Mouse (Mus musculus): ENCODE data around the gene Apoa4. TPM values are rescaled to one million over a fixed set of nuclear protein-coding genes. Genes with fewer than 3 reads are reported as not detected.

Apoa4 gene
- total RNA-seq (2014; fragmentation: Nextera tagmentation) (not detected in 2 replicates), total RNA-seq (2017) (not detected in 2 replicates)

- no peak for ATAC-seq (replicated peaks; ENCODE audit: poor library complexity, severe bottlenecking)
Measured at GRCm38 (mm10) chr9:46240526-46241153, at the start of gene Apoa4. Gene Apoa4 (plus strand): TSS chr9:46240696.

- no peak for ATAC-seq (replicated peaks; ENCODE audit: poor library complexity, severe bottlenecking)
Measured at GRCm38 (mm10) chr9:46191234-46191633, 49.3 kb upstream of the Apoa4 start.

- ATAC-seq (replicated peaks; ENCODE audit: poor library complexity, severe bottlenecking): no peak
Measured at GRCm38 (mm10) chr9:46191644-46192043, 48.9 kb upstream of the Apoa4 start.

GRCm38 (mm10) chr9:46192642-46193041, 47.9 kb upstream of the Apoa4 start:
- ATAC-seq (replicated peaks; ENCODE audit: poor library complexity, severe bottlenecking): no peak

- ATAC-seq (replicated peaks; ENCODE audit: poor library complexity, severe bottlenecking): no peak
Measured at GRCm38 (mm10) chr9:46194809-46195208, 45.7 kb upstream of the Apoa4 start.

- ATAC-seq (replicated peaks; ENCODE audit: poor library complexity, severe bottlenecking): no peak
Measured at GRCm38 (mm10) chr9:46196699-46197169, 43.8 kb upstream of the Apoa4 start.

DNA sequence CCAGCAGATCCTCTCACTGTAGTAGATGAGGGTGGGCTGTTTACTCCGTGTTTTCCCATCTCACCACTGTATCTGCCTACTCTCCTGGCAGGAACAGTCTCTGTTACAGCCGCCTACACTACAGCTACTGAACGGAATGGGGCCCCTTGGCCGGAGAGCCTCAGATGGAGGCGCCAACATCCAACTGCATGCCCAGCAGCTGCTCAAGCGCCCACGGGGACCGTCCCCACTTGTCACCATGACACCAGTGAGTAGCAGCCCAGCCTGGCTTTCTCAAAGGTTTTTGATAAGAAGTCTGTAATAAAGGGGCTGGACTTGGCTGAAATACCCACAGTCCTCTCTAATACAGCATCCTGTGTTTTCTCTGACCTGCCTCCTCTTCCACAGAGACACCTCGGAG, 42.0 kb upstream of the Apoa4 start:
- no peak for ATAC-seq (replicated peaks; ENCODE audit: poor library complexity, severe bottlenecking)

DNA sequence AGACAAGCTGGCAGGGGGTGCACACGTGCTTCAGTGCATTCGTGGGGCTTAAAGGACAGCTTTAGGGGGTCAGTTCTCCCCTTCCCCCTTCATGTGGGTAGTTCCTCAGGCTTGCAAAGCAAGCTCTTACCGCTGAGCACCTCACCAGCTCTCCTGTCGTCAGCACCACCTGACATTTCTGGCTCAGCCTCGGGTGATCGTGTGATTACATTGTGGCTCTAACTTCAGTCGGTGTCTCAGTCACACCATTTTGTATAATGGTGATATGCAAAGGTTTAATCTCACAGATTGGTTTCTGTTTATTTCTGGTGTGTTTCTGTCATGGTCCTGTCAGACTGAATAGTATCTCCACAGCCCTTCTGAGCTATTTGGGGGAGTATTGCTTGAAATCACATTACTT, 41.6 kb upstream of the Apoa4 start:
- ATAC-seq (replicated peaks; ENCODE audit: poor library complexity, severe bottlenecking): no peak

DNA sequence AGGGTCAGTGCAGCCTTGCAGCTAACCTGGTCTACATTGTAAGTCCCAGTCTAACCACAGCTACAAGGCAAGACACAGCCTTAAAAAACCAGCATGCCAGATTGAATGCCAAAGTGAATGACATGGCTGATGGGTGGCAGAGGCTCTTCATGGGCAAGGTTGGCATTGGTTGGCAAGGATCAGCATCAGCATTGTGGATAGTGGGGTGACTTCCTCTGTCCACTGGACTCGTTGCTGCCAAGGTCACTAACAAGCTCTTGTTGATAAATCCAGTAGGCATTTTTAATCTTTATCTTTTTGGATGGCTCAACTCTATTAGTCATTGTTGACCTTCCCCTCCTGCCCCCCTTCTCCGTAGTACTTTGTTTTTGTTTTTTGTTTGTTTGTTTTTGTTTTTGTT, 40.9 kb upstream of the Apoa4 start:
- ATAC-seq (replicated peaks; ENCODE audit: poor library complexity, severe bottlenecking): no peak

GRCm38 (mm10) chr9:46206834-46207500, 33.5 kb upstream of the Apoa4 start:
- no peak for ATAC-seq (replicated peaks; ENCODE audit: poor library complexity, severe bottlenecking)

GRCm38 (mm10) chr9:46207501-46207869, 33.0 kb upstream of the Apoa4 start:
- no peak for ATAC-seq (replicated peaks; ENCODE audit: poor library complexity, severe bottlenecking)

GRCm38 (mm10) chr9:46208401-46208974, 32.0 kb upstream of the Apoa4 start:
- ATAC-seq (replicated peaks; ENCODE audit: poor library complexity, severe bottlenecking): no peak

DNA sequence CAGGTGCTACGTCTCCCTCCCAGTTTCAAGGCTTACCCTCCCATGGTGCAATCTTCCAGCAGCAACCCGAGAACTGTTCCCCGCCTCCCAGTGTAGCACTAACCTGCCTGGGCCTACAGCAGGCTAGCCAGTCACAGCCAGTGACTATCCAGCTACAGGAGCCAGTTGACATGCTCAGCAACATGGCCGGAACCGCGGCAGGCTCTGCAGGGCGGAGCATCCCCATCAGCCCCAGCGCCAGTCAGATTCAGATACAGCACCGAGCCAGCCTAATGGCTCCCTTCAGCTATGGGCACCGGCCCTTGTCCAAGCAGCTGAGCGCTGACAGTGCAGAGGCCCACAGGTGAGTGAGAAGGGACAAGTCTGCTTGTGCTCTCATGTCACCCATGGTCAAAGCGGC, 30.0 kb upstream of the Apoa4 start:
- ATAC-seq (replicated peaks; ENCODE audit: poor library complexity, severe bottlenecking): no peak

GRCm38 (mm10) chr9:46214276-46214675, 26.2 kb upstream of the Apoa4 start:
- no peak for ATAC-seq (replicated peaks; ENCODE audit: poor library complexity, severe bottlenecking)

DNA sequence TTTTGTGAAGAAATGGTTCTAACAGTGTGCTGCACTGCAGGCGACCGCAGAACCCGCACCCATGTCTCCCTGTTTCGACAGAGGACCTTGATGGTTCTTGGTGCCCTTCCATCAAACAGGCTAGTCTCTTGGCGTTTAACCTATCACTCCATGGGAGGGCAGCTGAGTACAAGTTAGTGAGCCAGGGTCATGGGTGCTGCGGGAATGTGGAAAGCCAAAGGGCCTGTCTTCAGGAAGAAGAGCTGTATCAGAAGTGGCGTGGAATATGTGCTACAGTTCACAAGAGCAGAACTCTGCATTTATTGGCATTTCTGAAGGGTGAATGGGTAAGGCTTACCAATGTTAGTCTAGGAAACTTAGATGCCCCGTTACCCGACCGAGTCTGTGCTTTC, 25.6 kb upstream of the Apoa4 start:
- no peak for ATAC-seq (replicated peaks; ENCODE audit: poor library complexity, severe bottlenecking)

DNA sequence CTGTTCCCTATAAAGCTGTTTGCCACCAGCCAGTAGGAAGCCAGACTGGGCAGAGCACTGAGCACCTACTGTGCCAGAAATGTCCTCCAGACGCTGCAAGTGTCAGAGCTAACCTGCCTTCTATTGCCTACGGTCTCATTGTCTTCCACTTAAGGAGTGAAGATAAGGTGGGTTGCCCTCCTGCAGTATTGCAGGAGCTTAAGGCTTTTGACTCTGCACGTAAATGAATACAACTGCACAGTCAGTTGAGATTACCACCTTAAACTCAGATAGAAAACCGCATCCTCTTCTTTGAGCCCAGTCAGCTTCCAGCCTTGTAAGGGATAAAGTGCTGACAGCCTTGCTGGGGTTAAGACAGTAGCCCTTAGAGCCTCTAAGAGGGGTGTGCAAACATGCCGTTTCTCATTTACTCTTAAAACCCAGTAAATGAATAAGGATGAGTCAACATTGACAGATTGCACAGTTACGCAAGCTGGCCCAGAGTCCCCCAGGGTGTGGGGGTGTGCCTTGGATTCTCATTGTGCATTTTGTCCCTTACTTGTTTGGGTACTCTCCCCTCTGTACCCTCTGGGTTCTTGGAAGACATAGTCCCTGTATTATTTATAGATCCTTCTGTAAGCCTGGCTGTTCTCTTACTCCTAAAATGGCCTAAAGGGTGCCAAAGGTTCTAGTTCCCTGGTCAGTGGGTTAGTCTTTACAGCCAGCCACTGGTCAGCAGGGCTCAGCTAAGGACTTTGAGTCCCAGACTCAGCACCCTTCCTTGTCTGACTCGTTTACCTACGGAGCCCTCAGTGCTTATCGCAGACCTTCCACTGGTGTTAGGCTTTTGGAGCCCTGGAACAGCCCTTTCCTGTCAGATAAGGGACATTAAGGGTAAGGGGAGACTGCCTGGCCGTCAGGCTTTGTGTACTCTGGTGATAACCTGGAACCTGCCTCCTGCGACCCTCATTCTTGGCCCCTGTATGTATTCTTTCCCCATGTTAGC, 24.9 kb upstream of the Apoa4 start:
- peak; percentile 45 for ATAC-seq (replicated peaks; ENCODE audit: poor library complexity, severe bottlenecking)

DNA sequence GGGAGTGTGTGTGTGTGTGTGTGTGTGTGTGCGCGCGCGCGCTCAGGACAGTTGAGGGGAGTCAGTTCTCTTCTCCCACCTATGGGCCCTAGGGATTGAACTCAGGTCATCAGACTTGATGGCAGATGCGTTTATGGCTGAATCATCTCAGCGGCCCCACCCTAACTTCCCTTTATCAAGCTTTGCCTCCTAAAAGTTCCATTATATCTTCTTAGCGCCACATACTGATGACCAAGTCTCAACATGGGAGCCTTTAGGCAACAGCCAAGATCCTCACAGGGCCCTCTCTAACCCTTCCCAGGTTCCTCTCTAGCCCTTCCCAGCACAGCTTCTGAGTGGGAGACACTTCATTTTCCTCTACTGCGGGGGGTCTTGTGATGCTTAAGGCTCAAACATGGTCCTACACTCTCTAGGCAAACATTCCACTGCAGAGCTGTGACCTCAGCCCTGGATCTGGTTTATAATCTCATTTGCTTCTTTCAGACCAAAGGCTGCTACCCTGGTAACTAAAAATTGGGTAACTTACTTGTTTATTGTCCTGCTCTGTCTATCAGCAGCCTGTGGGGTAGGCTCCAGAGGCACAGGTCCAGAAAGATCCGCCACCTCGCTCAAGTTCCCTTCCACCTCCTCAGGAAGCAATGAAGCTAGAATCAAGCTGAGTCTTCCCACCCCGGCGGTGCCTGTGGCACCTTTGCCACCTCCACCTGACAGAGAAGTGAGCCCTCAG, 23.6 kb upstream of the Apoa4 start:
- ATAC-seq (replicated peaks; ENCODE audit: poor library complexity, severe bottlenecking): no peak

GRCm38 (mm10) chr9:46218176-46218575, 22.3 kb upstream of the Apoa4 start:
- ATAC-seq (replicated peaks; ENCODE audit: poor library complexity, severe bottlenecking): peak; percentile 51

- ATAC-seq (replicated peaks; ENCODE audit: poor library complexity, severe bottlenecking): no peak
Measured at GRCm38 (mm10) chr9:46223090-46223489, 17.4 kb upstream of the Apoa4 start.

- no peak for ATAC-seq (replicated peaks; ENCODE audit: poor library complexity, severe bottlenecking)
Measured at GRCm38 (mm10) chr9:46224101-46224500, 16.4 kb upstream of the Apoa4 start.

Data from granulocyte monocyte progenitor cell, adult 5-6 weeks (primary cell).